Mouse (Mus musculus): ENCODE results near the gene Grk2.

- TF ChIP-seq CTCF (IDR thresholded peaks at IDR 0.05; ENCODE audit: control insufficient read depth, insufficient read depth, low read length), result no peak
- no peak for TF ChIP-seq POLR2A (IDR thresholded peaks at IDR 0.05; ENCODE audit: borderline replicate concordance, control insufficient read depth, low read depth, low read length)
Observed at GRCm38 (mm10) chr19:4264171-4264780, 41.7 kb downstream of the Grk2 start.

Measured in bone marrow, adult 2 months (tissue).